Mouse (Mus musculus): ENCODE data around the gene Tmem256. TPM values are rescaled to one million over a fixed set of nuclear protein-coding genes. Genes with fewer than 3 reads are reported as not detected.

The Tmem256 gene
- total and polyA plus RNA-seq, 3 experiments, result 202 to 513 (median 434) TPM

- peaks cover 48% of the 10 kb centered on the region for H3K27me3 ChIP-seq (ENCODE audit: insufficient read depth, low read length)
- ATAC-seq (ENCODE audit: extremely low read depth, insufficient number of reproducible peaks, low FRiP score, poor library complexity, severe bottlenecking) (no peak), DNase-seq (ENCODE audit: low spot score) (no peak)
- H3K9me3 ChIP-seq (replicated peaks), result no peaks in the 10 kb centered on the region
- no peak overlapping the region for H3K4me3 ChIP-seq (ENCODE audit: low read depth, low read length)
- H3K4me1 ChIP-seq (ENCODE audit: insufficient read depth, low read depth, low read length), result peaks cover 65% of the 10 kb centered on the region
- peaks cover 9% of the 10 kb centered on the region for H3K36me3 ChIP-seq (replicated peaks)
- no peak for TF ChIP-seq TAL1 (conservative IDR thresholded peaks at IDR 0.05; ENCODE audit: low read depth, low read length)
- TF ChIP-seq GATA1 (IDR thresholded peaks at IDR 0.05; ENCODE audit: borderline replicate concordance, low read length), result no peak
- TF ChIP-seq GATA2 (IDR thresholded peaks at IDR 0.05; ENCODE audit: borderline replicate concordance, low read depth, low read length), result no peak
- no peak for TF ChIP-seq CTCF (IDR thresholded peaks at IDR 0.05; ENCODE audit: low read depth, low read length)
- no peak for TF ChIP-seq POLR2AphosphoS5 (IDR thresholded peaks at IDR 0.05; ENCODE audit: insufficient replicate concordance, low read depth, low read length)
Observed at GRCm38 (mm10) chr11:69835966-69836335, 2.4 kb upstream of the Tmem256 start.

- no peak for ATAC-seq (ENCODE audit: extremely low read depth, insufficient number of reproducible peaks, low FRiP score, poor library complexity, severe bottlenecking)
- TF ChIP-seq TAL1 (conservative IDR thresholded peaks at IDR 0.05; ENCODE audit: low read depth, low read length), result no peak
- H3K36me3 ChIP-seq (replicated peaks), result peaks cover 9% of the 10 kb centered on the region
- no peak for DNase-seq (ENCODE audit: low spot score)
- H3K9me3 ChIP-seq (replicated peaks), result no peaks in the 10 kb centered on the region
- H3K27me3 ChIP-seq (ENCODE audit: insufficient read depth, low read length), result peaks cover 45% of the 10 kb centered on the region
- H3K4me1 ChIP-seq (ENCODE audit: insufficient read depth, low read depth, low read length), result peaks cover 60% of the 10 kb centered on the region
- peak overlapping the region; percentile 81 for H3K4me3 ChIP-seq (ENCODE audit: low read depth, low read length)
Observed at GRCm38 (mm10) chr11:69836703-69837576, 1.4 kb upstream of the Tmem256 start.

GRCm38 (mm10) chr11:69837604-69837951 is 736 bp upstream of the Tmem256 start, which contains the start of gene Nlgn2:
TSS of gene Nlgn2 (minus strand) at chr11:69837784.
- TF ChIP-seq TAL1 (conservative IDR thresholded peaks at IDR 0.05; ENCODE audit: low read depth, low read length), result no peak
- TF ChIP-seq CTCF (IDR thresholded peaks at IDR 0.05; ENCODE audit: low read depth, low read length), result no peak
- no peak for TF ChIP-seq GATA2 (IDR thresholded peaks at IDR 0.05; ENCODE audit: borderline replicate concordance, low read depth, low read length)
- no peak for TF ChIP-seq GATA1 (IDR thresholded peaks at IDR 0.05; ENCODE audit: borderline replicate concordance, low read length)
- no peak for TF ChIP-seq POLR2AphosphoS5 (IDR thresholded peaks at IDR 0.05; ENCODE audit: insufficient replicate concordance, low read depth, low read length)
- H3K9me3 ChIP-seq (replicated peaks), result no peaks in the 10 kb centered on the region
- H3K27me3 ChIP-seq (ENCODE audit: insufficient read depth, low read length), result peaks cover 42% of the 10 kb centered on the region
- H3K4me3 ChIP-seq (ENCODE audit: low read depth, low read length), result peak within 1 kb of the TSS; percentile 81
- DNase-seq (ENCODE audit: low spot score) (peak; percentile 62), ATAC-seq (ENCODE audit: extremely low read depth, insufficient number of reproducible peaks, low FRiP score, poor library complexity, severe bottlenecking) (no peak)
- peaks cover 61% of the 10 kb centered on the region for H3K4me1 ChIP-seq (ENCODE audit: insufficient read depth, low read depth, low read length)
- peaks cover 9% of the 10 kb centered on the region for H3K36me3 ChIP-seq (replicated peaks)

GRCm38 (mm10) chr11:69838714-69839104 is 395 bp downstream of the Tmem256 start:
- H3K4me3 ChIP-seq (ENCODE audit: low read depth, low read length), result peak overlapping the region; percentile 81
- no peaks in the 10 kb centered on the region for H3K9me3 ChIP-seq (replicated peaks)
- H3K27me3 ChIP-seq (ENCODE audit: insufficient read depth, low read length), result peaks cover 31% of the 10 kb centered on the region
- no peak for ATAC-seq (ENCODE audit: extremely low read depth, insufficient number of reproducible peaks, low FRiP score, poor library complexity, severe bottlenecking)
- TF ChIP-seq GATA2 (IDR thresholded peaks at IDR 0.05; ENCODE audit: borderline replicate concordance, low read depth, low read length) (no peak), TAL1 (conservative IDR thresholded peaks at IDR 0.05; ENCODE audit: low read depth, low read length) (no peak), GATA1 (IDR thresholded peaks at IDR 0.05; ENCODE audit: borderline replicate concordance, low read length) (no peak), CTCF (IDR thresholded peaks at IDR 0.05; ENCODE audit: low read depth, low read length) (no peak), POLR2AphosphoS5 (IDR thresholded peaks at IDR 0.05; ENCODE audit: insufficient replicate concordance, low read depth, low read length) (no peak)
- peaks cover 9% of the 10 kb centered on the region for H3K36me3 ChIP-seq (replicated peaks)
- DNase-seq (ENCODE audit: low spot score), result no peak
- H3K4me1 ChIP-seq (ENCODE audit: insufficient read depth, low read depth, low read length), result peaks cover 60% of the 10 kb centered on the region

GRCm38 (mm10) chr11:69846198-69846680 is 7.9 kb downstream of the Tmem256 start, which contains the start of gene Plscr3:
TSS of gene Plscr3 (plus strand) at chr11:69846376.
- ATAC-seq (ENCODE audit: extremely low read depth, insufficient number of reproducible peaks, low FRiP score, poor library complexity, severe bottlenecking) (peak; percentile 74), DNase-seq (ENCODE audit: low spot score) (peak; percentile 85)
- TF ChIP-seq POLR2AphosphoS5 (IDR thresholded peaks at IDR 0.05; ENCODE audit: insufficient replicate concordance, low read depth, low read length) (no peak), GATA1 (IDR thresholded peaks at IDR 0.05; ENCODE audit: borderline replicate concordance, low read length) (no peak), TAL1 (conservative IDR thresholded peaks at IDR 0.05; ENCODE audit: low read depth, low read length) (no peak), GATA2 (IDR thresholded peaks at IDR 0.05; ENCODE audit: borderline replicate concordance, low read depth, low read length) (no peak), CTCF (IDR thresholded peaks at IDR 0.05; ENCODE audit: low read depth, low read length) (no peak)
- Histone ChIP-seq H3K27me3 (ENCODE audit: insufficient read depth, low read length) (no peaks in the 10 kb centered on the region), H3K4me3 (ENCODE audit: low read depth, low read length) (peak within 1 kb of the TSS; percentile 78), H3K9me3 (replicated peaks) (no peaks in the 10 kb centered on the region), H3K36me3 (replicated peaks) (peaks cover 40% of the 10 kb centered on the region), H3K4me1 (ENCODE audit: insufficient read depth, low read depth, low read length) (peaks cover 59% of the 10 kb centered on the region)

- ATAC-seq (ENCODE audit: extremely low read depth, insufficient number of reproducible peaks, low FRiP score, poor library complexity, severe bottlenecking) (no peak), DNase-seq (ENCODE audit: low spot score) (peak; percentile 74)
- H3K4me3 ChIP-seq (ENCODE audit: low read depth, low read length), result peak overlapping the region; percentile 78
- no peaks in the 10 kb centered on the region for H3K9me3 ChIP-seq (replicated peaks)
- no peaks in the 10 kb centered on the region for H3K27me3 ChIP-seq (ENCODE audit: insufficient read depth, low read length)
- TF ChIP-seq CTCF (IDR thresholded peaks at IDR 0.05; ENCODE audit: low read depth, low read length) (no peak), GATA1 (IDR thresholded peaks at IDR 0.05; ENCODE audit: borderline replicate concordance, low read length) (no peak), GATA2 (IDR thresholded peaks at IDR 0.05; ENCODE audit: borderline replicate concordance, low read depth, low read length) (no peak), TAL1 (conservative IDR thresholded peaks at IDR 0.05; ENCODE audit: low read depth, low read length) (no peak), POLR2AphosphoS5 (IDR thresholded peaks at IDR 0.05; ENCODE audit: insufficient replicate concordance, low read depth, low read length) (no peak)
- peaks cover 48% of the 10 kb centered on the region for H3K36me3 ChIP-seq (replicated peaks)
- peaks cover 67% of the 10 kb centered on the region for H3K4me1 ChIP-seq (ENCODE audit: insufficient read depth, low read depth, low read length)
Observed at GRCm38 (mm10) chr11:69846738-69847688, 8.7 kb downstream of the Tmem256 start.
